Mouse (Mus musculus) heart, adult 2 months (tissue): ENCODE measurements around the gene Pthlh.
"Not testable (repeated sequence)": the region's sequence is repeated elsewhere in the genome, so short reads cannot be mapped to it uniquely, and the experiment has no call there.

Experiments used
- CTCF ChIP-seq: fragments of 200-600 bp; IDR thresholded peaks from 2 replicates; pipeline ENCODE4 v1.8.1; 2022; ENCODE audit warnings: antibody characterized with exemption, mild to moderate bottlenecking, moderate library complexity
- POLR2A ChIP-seq: fragments of 200-500 bp; IDR thresholded peaks from 2 replicates; pipeline ENCODE4 v1.6.1; 2011; ENCODE audit warnings: mild to moderate bottlenecking, low read depth, low read length, control low read depth; ENCODE audit not compliant: insufficient read depth

DNA sequence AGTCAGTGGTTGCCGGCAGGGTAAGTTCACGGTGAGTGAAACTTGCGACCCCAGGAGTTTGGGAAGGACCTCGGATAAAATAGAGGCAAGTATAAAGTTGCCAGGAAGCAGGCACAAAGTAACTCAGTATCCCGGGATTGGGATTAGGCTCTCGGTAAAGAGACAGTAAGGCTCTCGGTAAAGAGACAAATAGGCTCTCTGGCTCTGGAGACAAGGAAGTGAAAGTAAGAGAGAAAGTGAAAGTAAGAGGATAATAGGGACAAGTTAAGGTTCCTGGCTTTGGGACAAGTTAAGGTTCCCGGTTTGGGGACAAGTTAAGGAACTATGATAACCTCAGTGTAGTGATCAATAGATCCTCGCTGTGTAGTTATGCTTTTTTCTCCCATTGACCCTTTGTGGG lies 40.3 kb upstream of the Pthlh start:
- TF ChIP-seq CTCF, POLR2A: not testable (repeated sequence)
